Mouse (Mus musculus) CH12.LX (cell line): ENCODE measurements around the gene Tmeff2. TPM values are rescaled to one million over a fixed set of nuclear protein-coding genes. Genes with fewer than 3 reads are reported as not detected.

ENCODE experiments used
- DNase-seq: peaks from one replicate; pipeline ENCODE4 v3.0.0-alpha.2; 2013; ENCODE audit errors: extremely low read depth
- H3K27ac ChIP-seq: 2 replicates; pipeline ENCODE4 v1.5.1; 2012; ENCODE audit warnings: low read depth, mild to moderate bottlenecking, control low read depth, moderate library complexity; ENCODE audit not compliant: insufficient read depth
- H3K27me3 ChIP-seq: replicated peaks from 2 replicates; pipeline ENCODE3; 2012; ENCODE audit warnings: inconsistent platforms
- H3K36me3 ChIP-seq, 2 experiments: replicated peaks in 1 of 2; 2 replicates each; pipeline versions ENCODE3 to v1.6.1; 2012; ENCODE audit warnings: inconsistent platforms in 1 of 2, low read length in 1 of 2, mild to moderate bottlenecking in 1 of 2, mixed read lengths in 1 of 2, moderate library complexity in 1 of 2; ENCODE audit not compliant: control insufficient read depth in 1 of 2, insufficient read depth in 1 of 2
- H3K4me1 ChIP-seq, 2 experiments: 2 replicates each; pipeline ENCODE4 v1.6.1; 2012; ENCODE audit warnings: inconsistent platforms in 1 of 2, moderate library complexity in 1 of 2; ENCODE audit not compliant: insufficient read depth in 2 of 2, control insufficient read depth in 1 of 2
- H3K4me2 ChIP-seq: 2 replicates; pipeline ENCODE4 v1.6.1; 2012; ENCODE audit warnings: low read depth, mild to moderate bottlenecking, control low read depth; ENCODE audit not compliant: poor library complexity, insufficient read depth, severe bottlenecking
- H3K4me3 ChIP-seq, 3 experiments: fragments of 150-350 bp in 1 of 3; sonication (generic) in 1 of 3; replicated peaks in 1 of 3; 2 replicates each; pipeline versions ENCODE3 to v1.5.1; 2011 to 2012; ENCODE audit warnings: low read depth in 2 of 3, low read length in 2 of 3, mild to moderate bottlenecking in 2 of 3, moderate library complexity in 2 of 3, control low read depth in 1 of 3, improper control_type of control experiment in 1 of 3, inconsistent platforms in 1 of 3, mixed read lengths in 1 of 3; ENCODE audit not compliant: poor library complexity in 1 of 3
- H3K79me2 ChIP-seq: replicated peaks from 2 replicates; pipeline ENCODE4 v1.6.1; 2012; ENCODE audit warnings: mild to moderate bottlenecking, moderate library complexity; ENCODE audit not compliant: control insufficient read depth, poor library complexity, insufficient read depth, severe bottlenecking; ENCODE audit errors: extremely low read depth
- H3K9ac ChIP-seq: 2 replicates; pipeline ENCODE4 v1.6.1; 2012; ENCODE audit warnings: low read depth, mild to moderate bottlenecking, control low read depth, moderate library complexity; ENCODE audit not compliant: insufficient read depth
- H3K9me3 ChIP-seq: replicated peaks from 2 replicates; pipeline ENCODE3; 2012; ENCODE audit warnings: low read length, inconsistent platforms, mixed read lengths
- CHD2 ChIP-seq: IDR thresholded peaks from 2 replicates; pipeline ENCODE4 v1.6.1; 2011; ENCODE audit warnings: low read length, improper control_type of control experiment
- CTCF ChIP-seq, 2 experiments: IDR thresholded peaks in 1 of 2; conservative IDR thresholded peaks in 1 of 2; 2 replicates each; pipeline ENCODE4 v1.5.1; 2011 to 2012; ENCODE audit warnings: low read depth in 2 of 2, low read length in 2 of 2, improper control_type of control experiment in 1 of 2, inconsistent platforms in 1 of 2, mild to moderate bottlenecking in 1 of 2, moderate library complexity in 1 of 2
- E2F4 ChIP-seq: IDR thresholded peaks from 2 replicates; pipeline ENCODE4 v1.6.1; 2011; ENCODE audit warnings: low read depth, low read length, improper control_type of control experiment; ENCODE audit not compliant: insufficient replicate concordance
- ELF1 ChIP-seq: IDR thresholded peaks from 2 replicates; pipeline ENCODE4 v1.6.1; 2014; ENCODE audit warnings: low read depth, mild to moderate bottlenecking, inconsistent platforms, low read length, improper control_type of control experiment
- EP300 ChIP-seq: IDR thresholded peaks from 2 replicates; pipeline ENCODE4 v1.6.1; 2011; ENCODE audit warnings: low read length, improper control_type of control experiment
- ETS1 ChIP-seq: conservative IDR thresholded peaks from 2 replicates; pipeline ENCODE4 v1.6.1; 2012; ENCODE audit warnings: low read depth, mild to moderate bottlenecking, inconsistent platforms, low read length, improper control_type of control experiment, moderate library complexity
- GABPA ChIP-seq: IDR thresholded peaks from 2 replicates; pipeline ENCODE4 v1.6.1; 2012; ENCODE audit warnings: low read depth, low read length, improper control_type of control experiment, inconsistent platforms; ENCODE audit not compliant: insufficient replicate concordance
- IRF4 ChIP-seq: IDR thresholded peaks from 2 replicates; pipeline ENCODE4 v1.6.1; 2014; ENCODE audit warnings: low read depth, mild to moderate bottlenecking, inconsistent platforms, low read length, improper control_type of control experiment
- JUN ChIP-seq: IDR thresholded peaks from 2 replicates; pipeline ENCODE4 v1.6.1; 2011; ENCODE audit warnings: low read depth, mild to moderate bottlenecking, low read length, improper control_type of control experiment, moderate library complexity; ENCODE audit not compliant: insufficient read depth
- JUND ChIP-seq: conservative IDR thresholded peaks from 2 replicates; pipeline ENCODE4 v1.6.1; 2011; ENCODE audit warnings: low read depth, low read length, improper control_type of control experiment
- KAT2A ChIP-seq: IDR thresholded peaks from 2 replicates; pipeline ENCODE4 v1.6.1; 2012; ENCODE audit warnings: low read length, improper control_type of control experiment, inconsistent platforms; ENCODE audit not compliant: insufficient replicate concordance
- MAX ChIP-seq: IDR thresholded peaks from 2 replicates; pipeline ENCODE4 v1.6.1; 2011; ENCODE audit warnings: low read length, improper control_type of control experiment
- MXI1 ChIP-seq: IDR thresholded peaks from 2 replicates; pipeline ENCODE4 v1.6.1; 2011; ENCODE audit warnings: mild to moderate bottlenecking, low read depth, low read length, improper control_type of control experiment
- MYC ChIP-seq: IDR thresholded peaks from 2 replicates; pipeline ENCODE4 v1.6.1; 2011; ENCODE audit warnings: low read depth, mild to moderate bottlenecking, improper control_type of control experiment, low read length
- NRF1 ChIP-seq: IDR thresholded peaks from 2 replicates; pipeline ENCODE4 v1.6.1; 2014; ENCODE audit warnings: low read depth, mild to moderate bottlenecking, inconsistent platforms, low read length, improper control_type of control experiment, moderate library complexity
- POLR2A ChIP-seq: IDR thresholded peaks from 2 replicates; pipeline ENCODE4 v1.6.1; 2011; ENCODE audit warnings: low read depth, mild to moderate bottlenecking, improper control_type of control experiment, low read length
- RCOR1 ChIP-seq: conservative IDR thresholded peaks from 2 replicates; pipeline ENCODE4 v1.6.1; 2012; ENCODE audit warnings: low read depth, mild to moderate bottlenecking, inconsistent platforms, low read length, improper control_type of control experiment
- SIN3A ChIP-seq: IDR thresholded peaks from 2 replicates; pipeline ENCODE4 v1.6.1; 2012; ENCODE audit warnings: low read length, improper control_type of control experiment, inconsistent platforms
- SMC3 ChIP-seq: IDR thresholded peaks from 2 replicates; pipeline ENCODE4 v1.6.1; 2011; ENCODE audit warnings: low read depth, low read length, improper control_type of control experiment
- TCF12 ChIP-seq: IDR thresholded peaks from 2 replicates; pipeline ENCODE4 v1.6.1; 2014; ENCODE audit warnings: low read depth, mild to moderate bottlenecking, inconsistent platforms, low read length, improper control_type of control experiment
- USF1 ChIP-seq: IDR thresholded peaks from 2 replicates; pipeline ENCODE4 v1.6.1; 2014; ENCODE audit warnings: low read depth, mild to moderate bottlenecking, inconsistent platforms, low read length, improper control_type of control experiment
- USF2 ChIP-seq: conservative IDR thresholded peaks from 2 replicates; pipeline ENCODE4 v1.6.1; 2011; ENCODE audit warnings: low read depth, low read length, improper control_type of control experiment
- ZC3H11A ChIP-seq: IDR thresholded peaks from 2 replicates; pipeline ENCODE4 v1.6.1; 2012; ENCODE audit warnings: low read depth, mild to moderate bottlenecking, inconsistent platforms, low read length, improper control_type of control experiment
- ZMIZ1 ChIP-seq: IDR thresholded peaks from 2 replicates; pipeline ENCODE4 v1.6.1; 2012; ENCODE audit warnings: low read depth, mild to moderate bottlenecking, inconsistent platforms, low read length, improper control_type of control experiment
- dilution Hi-C: fragments of 300-500 bp; cut with MboI; formaldehyde crosslinking; loops from 2 replicates; pipeline ENCODE4 v1.14.3; 2020; ENCODE audit warnings: low sequenced_read_pairs; ENCODE audit not compliant: extremely low pct_unique_long_range_greater_than_20kb, extremely low pct_ligation_motif_present
- in situ Hi-C: fragments of 300-500 bp; cut with MboI; formaldehyde crosslinking; loops from 3 replicates; pipeline ENCODE4 v1.14.3; 2019; ENCODE audit warnings: low sequenced_read_pairs, low pct_ligation_motif_present, low pct_unique_long_range_greater_than_20kb, mixed read lengths
- polyA plus RNA-seq: library from polyadenylated mRNA; unstranded; fragments of >175 nt; gene quantifications from 2 replicates; pipeline ENCODE4 v1.2.1, GENCODE M21; 2012; ENCODE audit warnings: low read depth; ENCODE audit not compliant: insufficient read length
- total RNA-seq, 2 experiments: library from RNA; depleted of rRNA; stranded (reverse); fragments of 300-350 nt in 1 of 2; fragments of >200 nt in 1 of 2; gene quantifications; 2 replicates each; pipeline ENCODE4 v1.2.3; 2012 to 2014

The Tmeff2 gene
- total and polyA plus RNA-seq, 3 experiments, result not detected

- no peak overlapping the region for H3K4me2 ChIP-seq
Observed at GRCm38 (mm10) chr1:51148481-51149137, 248.2 kb downstream of the Tmeff2 start.

GRCm38 (mm10) chr1:51149488-51149887, 249.0 kb downstream of the Tmeff2 start:
- Histone ChIP-seq H3K4me2 (no peak overlapping the region), H3K9me3 (no peaks in the 10 kb centered on the region), H3K4me1 (no peaks in the 10 kb centered on the region), H3K27me3 (no peaks in the 10 kb centered on the region), H3K27ac (no peak overlapping the region), H3K9ac (no peak overlapping the region), H3K79me2 (no peaks in the 10 kb centered on the region), H3K4me3 (no peak overlapping the region), H3K36me3 (no peaks in the 10 kb centered on the region)
- in situ Hi-C loops (no loop called here), dilution Hi-C loops (no loop called here)
- no peak for DNase-seq
- TF ChIP-seq USF2 (no peak), CHD2 (no peak), IRF4 (no peak), SMC3 (no peak), EP300 (no peak), KAT2A (no peak), E2F4 (no peak), MAX (no peak), SIN3A (no peak), GABPA (no peak), CTCF (conservative IDR thresholded peaks at IDR 0.05 in 1 of 2, IDR thresholded peaks at IDR 0.05 in 1 of 2; ENCODE audit: low read depth in 2 of 2, low read length in 2 of 2) (no peak)

More at GRCm38 (mm10) chr1:51148481-51149137, 248.2 kb downstream of the Tmeff2 start:
- Histone ChIP-seq H3K36me3 (no peaks in the 10 kb centered on the region), H3K9me3 (no peaks in the 10 kb centered on the region), H3K27ac (no peak overlapping the region)
- in situ Hi-C loops, result no loop called here
- dilution Hi-C loops, result no loop called here
- TF ChIP-seq MAX (no peak), USF2 (no peak), MXI1 (no peak), ZMIZ1 (no peak), EP300 (no peak), JUN (no peak), RCOR1 (no peak), JUND (no peak), ELF1 (no peak), NRF1 (no peak), USF1 (no peak), MYC (no peak), TCF12 (no peak), ETS1 (no peak), POLR2A (no peak), IRF4 (no peak), ZC3H11A (no peak)
- TF ChIP-seq, all 38 proteins: peak for 0
- no peak overlapping the region for H3K4me3 ChIP-seq
- no peaks in the 10 kb centered on the region for H3K4me1 ChIP-seq
- H3K27me3 ChIP-seq, result no peaks in the 10 kb centered on the region
- no peak for DNase-seq
- H3K9ac ChIP-seq, result no peak overlapping the region
- H3K79me2 ChIP-seq, result no peaks in the 10 kb centered on the region
